Mouse (Mus musculus) heart, adult 8-10 months (tissue): ENCODE results near the gene Gm7247. TPM values are rescaled to one million over a fixed set of nuclear protein-coding genes. Genes with fewer than 3 reads are reported as not detected.
A peak's percentile ranks its signal among the peaks of the same experiment; 100 is the strongest.
"Not testable (repeated sequence)": the region's sequence is repeated elsewhere in the genome, so short reads cannot be mapped to it uniquely, and the experiment has no call there.

Experiments used
- DNase-seq: peaks from one replicate; pipeline ENCODE4 v3.0.0; 2022; ENCODE audit warnings: low spot score
- total RNA-seq, 4 experiments: library from RNA; stranded (reverse); gene quantifications; 2 replicates each; pipeline ENCODE4 v1.2.4; 2022

Gm7247 gene
- not detected for total RNA-seq

- DNase-seq = no peak
These were observed at the start of gene Gm7247 for GRCm38 (mm10) chr14:51361456-51361855. Gene Gm7247, plus strand, starts transcription at chr14:51361756.

GRCm38 (mm10) chr14:51324001-51324400, 37.6 kb upstream of the Gm7247 start:
- DNase-seq = no peak

- DNase-seq = no peak
These were observed 15.5 kb upstream of the Gm7247 start for GRCm38 (mm10) chr14:51346027-51346426.

- no peak for DNase-seq
These were observed 3.2 kb upstream of the Gm7247 start for GRCm38 (mm10) chr14:51358111-51358982.

GRCm38 (mm10) chr14:51382805-51383204, 21.2 kb downstream of the Gm7247 start:
- DNase-seq = no peak

- no peak for DNase-seq
These were observed 22.8 kb downstream of the Gm7247 start for GRCm38 (mm10) chr14:51384351-51384750.

- no peak for DNase-seq
These were observed 24.2 kb downstream of the Gm7247 start for GRCm38 (mm10) chr14:51385741-51386140.

GRCm38 (mm10) chr14:51387768-51388167, 26.2 kb downstream of the Gm7247 start:
- DNase-seq = no peak

GRCm38 (mm10) chr14:51388222-51388621, 26.7 kb downstream of the Gm7247 start:
- no peak for DNase-seq

- no peak for DNase-seq
These were observed 49.0 kb downstream of the Gm7247 start, which contains the start of gene Vmn2r88 for GRCm38 (mm10) chr14:51410520-51410919. Gene Vmn2r88, plus strand, starts transcription at chr14:51410820.

- no peak for DNase-seq
These were observed 62.3 kb downstream of the Gm7247 start for GRCm38 (mm10) chr14:51423885-51424284.

GRCm38 (mm10) chr14:51430138-51430537, 68.6 kb downstream of the Gm7247 start:
- not testable (repeated sequence) for DNase-seq

- no peak for DNase-seq
These were observed 73.0 kb downstream of the Gm7247 start for GRCm38 (mm10) chr14:51434546-51434945.

- no peak for DNase-seq
These were observed 73.5 kb downstream of the Gm7247 start for GRCm38 (mm10) chr14:51435020-51435419.

- DNase-seq = no peak
These were observed 77.4 kb downstream of the Gm7247 start for GRCm38 (mm10) chr14:51438955-51439354.

GRCm38 (mm10) chr14:51451557-51451956, 90.0 kb downstream of the Gm7247 start, which contains the start of gene Vmn2r89:
Gene Vmn2r89, plus strand, starts transcription at chr14:51451857.
- DNase-seq = not testable (repeated sequence)

GRCm38 (mm10) chr14:51480278-51480677, 118.7 kb downstream of the Gm7247 start:
- not testable (repeated sequence) for DNase-seq

GRCm38 (mm10) chr14:51481332-51482015, 119.9 kb downstream of the Gm7247 start:
- DNase-seq = peak; percentile 21

GRCm38 (mm10) chr14:51482051-51482715, 120.6 kb downstream of the Gm7247 start:
- DNase-seq = no peak

- DNase-seq = not testable (repeated sequence)
These were observed 121.4 kb downstream of the Gm7247 start for GRCm38 (mm10) chr14:51482971-51483381.

- DNase-seq = no peak
These were observed 122.1 kb downstream of the Gm7247 start for GRCm38 (mm10) chr14:51483671-51484070.

GRCm38 (mm10) chr14:51486111-51486510, 124.6 kb downstream of the Gm7247 start:
- DNase-seq = no peak
